Mouse (Mus musculus): ENCODE results near the gene Eea1. TPM values are rescaled to one million over a fixed set of nuclear protein-coding genes. Genes with fewer than 3 reads are reported as not detected.
A peak's percentile ranks its signal among the peaks of the same experiment; 100 is the strongest.
"Not testable (repeated sequence)": the region's sequence is repeated elsewhere in the genome, so short reads cannot be mapped to it uniquely, and the experiment has no call there.

Gene Eea1
- polyA plus RNA-seq, 1 experiment from 2014 or later = 14.4 TPM

DNA sequence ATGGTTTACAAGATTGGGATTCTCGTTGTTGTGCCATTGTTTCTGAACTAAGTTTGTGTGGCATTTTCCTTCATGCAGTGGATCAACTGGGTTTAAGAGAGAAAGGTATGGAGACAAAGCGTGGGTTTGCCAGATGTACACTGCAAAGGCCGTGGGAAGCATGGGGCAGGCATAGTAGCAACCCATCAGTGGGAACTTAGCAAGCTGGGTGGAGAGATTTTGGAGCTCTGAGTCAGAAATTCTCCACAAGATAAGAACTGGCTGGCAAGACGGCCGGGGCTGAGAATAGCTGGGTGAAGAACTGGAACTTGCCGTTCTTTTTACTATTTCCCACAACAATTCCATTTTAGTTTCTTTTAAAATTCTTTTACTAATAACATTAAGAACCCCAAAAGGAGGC is 35.8 kb upstream of the Eea1 start:
- Histone ChIP-seq H3K4me3 (ENCODE audit: low read depth, low read length) (no peak overlapping the region), H3K36me3 (ENCODE audit: control insufficient read depth, insufficient read depth, low read length) (no peaks in the 10 kb centered on the region), H3K9me3 (ENCODE audit: control insufficient read depth, low read length) (no peaks in the 10 kb centered on the region), H3K9ac (ENCODE audit: low read depth, low read length) (no peak overlapping the region), H3K27me3 (replicated peaks; ENCODE audit: control insufficient read depth, insufficient read depth, low read length) (no peaks in the 10 kb centered on the region), H3K4me1 (replicated peaks; ENCODE audit: control insufficient read depth, insufficient read depth, low read length) (peaks cover 4% of the 10 kb centered on the region; the same call in 1 of the 2 replicates), H3K4me2 (no peak overlapping the region), H3K27ac (ENCODE audit: low read depth, low read length) (no peak overlapping the region)
- WGBS = 58% methylated on average over 6 of the region's 6 CpGs
- no peak for ATAC-seq (replicated peaks; ENCODE audit: low FRiP score)
- DNase-seq (ENCODE audit: low spot score) = no peak

DNA sequence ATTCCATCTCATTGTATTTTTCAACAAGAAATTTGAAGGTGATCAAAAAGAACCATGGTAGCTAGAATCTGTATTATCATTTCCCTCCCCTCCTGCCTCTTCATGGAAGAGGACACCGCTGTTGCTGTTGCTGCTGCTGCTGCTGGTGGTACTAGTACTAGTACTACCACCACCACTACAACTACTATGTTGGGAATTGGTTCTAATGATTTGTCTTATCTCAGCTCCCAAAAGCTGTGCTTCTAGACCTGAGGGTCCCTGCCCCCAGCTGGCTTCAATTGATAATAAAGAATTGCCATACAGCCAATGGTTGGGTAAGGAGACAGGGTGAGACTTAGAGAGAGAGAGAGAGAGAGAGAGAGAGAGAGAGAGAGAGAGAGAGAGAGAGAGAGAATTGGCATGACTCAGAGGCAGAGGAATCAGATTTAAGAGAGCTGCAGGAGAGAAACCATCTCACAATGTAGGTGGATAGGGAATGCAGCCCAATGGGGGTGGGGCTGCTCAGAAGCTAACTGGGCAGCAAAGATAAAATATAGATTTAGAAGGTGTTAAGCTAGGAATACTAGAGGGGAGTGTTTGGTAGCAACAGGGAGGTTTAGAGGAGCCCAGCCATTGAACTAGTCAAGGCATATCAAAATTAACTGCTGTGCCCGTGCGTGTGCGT is 31.1 kb upstream of the Eea1 start:
- Histone ChIP-seq H3K27me3 (replicated peaks; ENCODE audit: control insufficient read depth, insufficient read depth, low read length) (no peaks in the 10 kb centered on the region), H3K4me3 (ENCODE audit: low read depth, low read length) (no peak overlapping the region), H3K4me2 (no peak overlapping the region), H3K4me1 (replicated peaks; ENCODE audit: control insufficient read depth, insufficient read depth, low read length) (peaks cover 6% of the 10 kb centered on the region; the same call in 1 of the 2 replicates), H3K9me3 (ENCODE audit: control insufficient read depth, low read length) (no peaks in the 10 kb centered on the region), H3K9ac (ENCODE audit: low read depth, low read length) (no peak overlapping the region), H3K36me3 (ENCODE audit: control insufficient read depth, insufficient read depth, low read length) (no peaks in the 10 kb centered on the region), H3K27ac (ENCODE audit: low read depth, low read length) (no peak overlapping the region)
- WGBS = 81% methylated on average over 4 of the region's 4 CpGs
- DNase-seq (ENCODE audit: low spot score) (no peak), ATAC-seq (replicated peaks; ENCODE audit: low FRiP score) (peak; percentile 82)

DNA sequence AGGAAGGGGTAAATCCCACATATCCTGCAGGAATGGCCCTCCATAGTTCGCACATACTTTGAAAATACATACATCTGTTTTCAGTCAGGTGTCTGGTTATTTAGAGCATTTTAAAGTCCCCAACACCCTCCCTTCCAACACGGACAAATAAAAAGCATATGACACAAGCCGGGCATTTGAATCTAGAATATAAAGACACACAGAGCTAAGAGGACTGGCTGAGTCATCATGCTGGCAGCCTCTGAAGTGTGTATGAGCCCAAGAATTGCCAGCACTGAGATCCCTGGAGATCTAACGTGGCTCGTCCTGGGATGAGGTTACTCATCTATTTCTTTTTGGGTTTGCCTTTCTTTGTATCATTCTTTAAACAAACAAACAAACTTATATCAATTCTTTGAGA is 29.4 kb upstream of the Eea1 start:
- Histone ChIP-seq H3K4me3 (ENCODE audit: low read depth, low read length) (no peak overlapping the region), H3K9me3 (ENCODE audit: control insufficient read depth, low read length) (no peaks in the 10 kb centered on the region), H3K4me1 (replicated peaks; ENCODE audit: control insufficient read depth, insufficient read depth, low read length) (peaks cover 6% of the 10 kb centered on the region; the same call in 1 of the 2 replicates), H3K27ac (ENCODE audit: low read depth, low read length) (no peak overlapping the region), H3K36me3 (ENCODE audit: control insufficient read depth, insufficient read depth, low read length) (no peaks in the 10 kb centered on the region), H3K27me3 (replicated peaks; ENCODE audit: control insufficient read depth, insufficient read depth, low read length) (no peaks in the 10 kb centered on the region), H3K9ac (ENCODE audit: low read depth, low read length) (no peak overlapping the region), H3K4me2 (no peak overlapping the region)
- 86% methylated on average over 5 of the region's 5 CpGs for WGBS
- DNase-seq (ENCODE audit: low spot score) (no peak), ATAC-seq (replicated peaks; ENCODE audit: low FRiP score) (no peak)

DNA sequence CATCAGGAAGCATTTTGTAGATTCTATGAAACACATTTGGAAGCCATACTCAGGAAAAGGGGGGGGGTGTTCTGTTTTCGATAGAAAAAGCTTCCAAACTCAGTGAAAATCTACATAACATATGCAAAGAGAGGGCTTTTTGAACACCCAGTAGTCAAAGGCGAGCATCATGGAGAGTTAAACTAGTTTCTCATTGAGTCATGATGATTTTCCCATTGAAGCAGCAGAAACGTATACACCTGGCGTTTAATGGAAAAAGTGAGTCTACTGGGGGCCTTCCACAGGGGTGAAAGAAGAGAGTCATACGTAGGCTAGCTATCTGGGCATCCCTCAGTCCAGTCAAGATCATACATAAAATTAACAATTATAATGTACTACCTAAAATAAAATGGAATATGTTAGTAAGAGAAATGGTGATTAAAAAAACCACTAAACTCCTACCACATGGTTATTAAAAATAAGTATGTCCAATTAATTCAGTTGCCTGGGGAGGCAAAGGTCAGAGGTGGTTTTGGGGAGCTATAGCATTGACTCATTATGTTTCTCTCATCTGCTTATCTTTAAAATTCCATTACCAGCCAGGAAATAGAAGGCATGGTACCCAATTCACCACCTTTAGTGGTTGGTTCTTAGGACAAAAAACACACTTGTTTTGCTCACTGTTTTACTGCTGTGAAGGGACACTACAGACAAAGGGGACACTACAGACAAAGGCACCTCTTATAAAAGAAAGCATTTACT is 25.8 kb upstream of the Eea1 start:
- H3K4me3 ChIP-seq (ENCODE audit: low read depth, low read length) = no peak overlapping the region

DNA sequence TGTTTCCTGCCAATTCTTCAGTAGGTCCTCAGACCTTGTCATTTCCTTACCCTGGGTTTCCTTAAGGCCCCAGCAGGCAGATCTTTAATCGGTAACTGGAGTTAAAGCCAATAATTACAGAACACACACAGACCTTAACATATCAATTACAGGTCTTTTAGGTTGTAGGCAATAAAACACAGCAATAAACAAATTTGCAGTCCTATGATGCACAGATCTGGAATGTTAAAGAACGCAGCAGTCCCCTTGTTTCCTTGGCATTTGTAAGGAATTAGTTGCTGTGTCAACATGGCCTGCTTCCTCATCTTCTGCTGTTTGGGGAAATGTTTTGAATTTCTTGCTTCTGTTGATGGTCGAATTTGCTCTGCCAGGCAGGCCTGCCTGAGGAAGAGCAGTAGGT is 21.7 kb upstream of the Eea1 start:
- DNase-seq (ENCODE audit: low spot score) = no peak
- H3K27ac ChIP-seq (ENCODE audit: low read depth, low read length) = no peak overlapping the region

More for the DNA sequence above, 25.8 kb upstream of the Eea1 start:
- Histone ChIP-seq H3K4me1 (replicated peaks; ENCODE audit: control insufficient read depth, insufficient read depth, low read length) (peaks cover 2% of the 10 kb centered on the region; the same call in 1 of the 2 replicates), H3K27me3 (replicated peaks; ENCODE audit: control insufficient read depth, insufficient read depth, low read length) (no peaks in the 10 kb centered on the region), H3K9ac (ENCODE audit: low read depth, low read length) (no peak overlapping the region), H3K36me3 (ENCODE audit: control insufficient read depth, insufficient read depth, low read length) (no peaks in the 10 kb centered on the region), H3K27ac (ENCODE audit: low read depth, low read length) (no peak overlapping the region), H3K4me2 (no peak overlapping the region), H3K9me3 (ENCODE audit: control insufficient read depth, low read length) (no peaks in the 10 kb centered on the region)
- 81% methylated on average over 5 of the region's 5 CpGs for WGBS
- DNase-seq (ENCODE audit: low spot score) = no peak
- ATAC-seq (replicated peaks; ENCODE audit: low FRiP score) = no peak

DNA sequence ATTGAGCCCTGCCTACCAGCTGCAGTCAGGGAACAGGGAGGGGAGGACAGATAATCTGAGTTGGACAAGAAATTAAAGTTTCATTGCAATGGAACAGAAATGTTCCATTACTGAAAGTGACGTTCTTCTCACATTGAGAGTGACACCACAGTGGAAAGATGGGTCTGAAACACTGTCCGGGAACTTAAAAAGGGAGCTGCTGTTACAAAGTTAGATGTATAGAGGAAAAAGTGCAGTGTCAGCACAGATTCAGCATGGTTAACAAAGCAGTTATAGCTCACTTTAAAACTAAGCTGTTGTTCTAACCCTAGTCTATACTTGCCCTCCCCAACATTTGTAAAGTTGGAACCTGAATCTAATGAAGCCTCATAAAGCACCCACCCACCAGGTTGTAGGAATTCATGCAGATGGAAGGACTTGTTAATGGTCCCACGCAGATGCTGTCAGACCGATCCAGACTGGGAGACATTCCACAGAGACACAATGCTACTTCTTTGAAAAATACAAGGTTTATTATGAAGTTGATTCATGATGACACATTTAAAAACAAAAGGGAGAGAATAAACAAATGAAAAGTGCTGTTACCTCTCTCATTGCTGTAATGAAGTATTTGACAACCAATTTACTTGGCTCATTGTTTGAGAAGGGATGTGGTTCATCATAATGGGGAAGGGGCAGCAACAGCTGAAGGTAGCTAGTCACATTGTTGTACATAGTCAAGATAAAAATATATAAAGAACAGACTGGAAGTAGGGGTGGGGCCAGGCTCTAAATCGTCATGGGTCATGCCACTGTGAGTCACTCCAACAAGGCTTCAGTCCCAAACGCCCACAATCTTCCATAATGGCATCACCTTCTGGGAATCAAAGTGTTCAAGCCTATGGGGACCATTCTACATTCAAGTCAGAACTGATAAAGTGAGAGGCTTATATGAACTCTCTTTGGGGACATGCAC is 16.9 kb upstream of the Eea1 start:
- Histone ChIP-seq H3K4me2 (no peak overlapping the region), H3K27ac (ENCODE audit: low read depth, low read length) (no peak overlapping the region), H3K4me1 (replicated peaks; ENCODE audit: control insufficient read depth, insufficient read depth, low read length) (no peaks in the 10 kb centered on the region), H3K9ac (ENCODE audit: low read depth, low read length) (no peak overlapping the region), H3K4me3 (ENCODE audit: low read depth, low read length) (no peak overlapping the region), H3K27me3 (replicated peaks; ENCODE audit: control insufficient read depth, insufficient read depth, low read length) (no peaks in the 10 kb centered on the region), H3K36me3 (ENCODE audit: control insufficient read depth, insufficient read depth, low read length) (no peaks in the 10 kb centered on the region), H3K9me3 (ENCODE audit: control insufficient read depth, low read length) (no peaks in the 10 kb centered on the region)
- ATAC-seq (replicated peaks; ENCODE audit: low FRiP score) (no peak), DNase-seq (ENCODE audit: low spot score) (no peak)
- 78% methylated on average over 6 of the region's 6 CpGs for WGBS

More for the DNA sequence above, 21.7 kb upstream of the Eea1 start:
- no peak overlapping the region for H3K4me3 ChIP-seq (ENCODE audit: low read depth, low read length)
- no peak overlapping the region for H3K4me2 ChIP-seq
- no peaks in the 10 kb centered on the region for H3K4me1 ChIP-seq (replicated peaks; ENCODE audit: control insufficient read depth, insufficient read depth, low read length)
- H3K36me3 ChIP-seq (ENCODE audit: control insufficient read depth, insufficient read depth, low read length) = no peaks in the 10 kb centered on the region
- ATAC-seq (replicated peaks; ENCODE audit: low FRiP score) = no peak
- H3K27me3 ChIP-seq (replicated peaks; ENCODE audit: control insufficient read depth, insufficient read depth, low read length) = no peaks in the 10 kb centered on the region
- 54% methylated on average over 3 of the region's 3 CpGs for WGBS
- no peak overlapping the region for H3K9ac ChIP-seq (ENCODE audit: low read depth, low read length)
- no peaks in the 10 kb centered on the region for H3K9me3 ChIP-seq (ENCODE audit: control insufficient read depth, low read length)

DNA sequence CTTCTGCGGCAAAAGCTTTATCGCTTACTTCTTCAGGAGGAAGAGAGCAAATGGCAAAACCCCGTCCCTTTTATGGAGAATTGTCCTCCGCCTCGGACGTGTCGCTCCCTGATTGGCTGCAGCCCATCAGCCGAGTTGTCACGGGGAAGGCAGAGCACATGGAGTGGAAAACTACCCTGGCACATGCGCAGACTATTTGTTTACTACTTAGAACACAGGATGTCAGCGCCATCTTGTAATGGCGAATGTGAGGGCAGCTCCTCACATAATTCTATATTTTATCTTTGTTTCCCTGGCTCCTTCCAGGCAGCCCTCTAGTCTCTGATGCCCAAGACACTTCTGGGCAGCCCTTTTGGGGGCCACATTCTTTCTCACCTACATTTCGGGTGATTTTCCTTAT is 6.8 kb upstream of the Eea1 start:
- H3K4me3 ChIP-seq (ENCODE audit: low read depth, low read length); DNase-seq (ENCODE audit: low spot score): not testable (repeated sequence)
- WGBS = 93% methylated on average over 13 of the region's 13 CpGs

DNA sequence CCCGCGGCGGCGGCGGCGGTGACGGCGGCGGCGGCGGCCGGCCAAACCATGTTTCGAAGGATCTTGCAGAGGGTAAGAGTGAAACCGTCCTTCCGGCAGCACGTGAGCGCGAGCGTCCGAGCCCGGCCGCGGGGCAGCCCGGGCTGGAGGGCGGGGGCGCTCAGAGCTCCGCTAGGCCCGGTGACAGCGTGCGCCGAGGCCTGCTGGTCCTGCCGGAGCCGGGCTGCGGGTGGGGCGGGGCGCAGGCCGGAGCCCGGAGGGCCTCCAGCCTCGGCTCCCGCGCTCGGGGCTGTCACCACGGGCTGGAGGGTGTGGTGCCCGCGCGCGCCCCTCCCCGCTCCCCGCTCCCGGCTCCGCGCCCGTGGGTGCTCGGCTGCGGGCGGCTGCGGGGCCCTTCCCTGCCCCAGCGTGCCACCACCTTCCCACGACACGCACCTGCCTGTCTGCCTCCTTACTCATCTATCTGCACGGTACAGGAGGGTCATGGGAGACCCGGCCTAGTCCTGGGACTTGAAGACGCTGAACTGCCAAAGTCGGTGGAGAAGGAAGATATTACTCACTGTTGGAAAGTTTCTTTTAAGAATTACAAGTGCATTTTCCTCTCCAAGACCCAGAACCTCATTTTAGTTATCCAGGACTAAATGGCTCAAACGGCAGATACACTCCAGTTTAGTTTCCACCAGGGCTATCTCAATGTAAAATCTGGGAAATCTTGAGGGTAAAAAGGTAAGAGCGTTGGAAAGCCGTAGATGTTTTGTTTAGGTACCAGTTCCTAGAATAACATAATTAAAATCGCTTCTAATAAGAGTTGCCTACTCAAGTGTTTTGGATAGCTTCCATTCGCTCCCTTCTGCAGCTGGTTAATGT is 684 bp downstream of the Eea1 start:
- DNase-seq (ENCODE audit: low spot score) (no peak), ATAC-seq (replicated peaks; ENCODE audit: low FRiP score) (peak; percentile 87)
- Histone ChIP-seq H3K4me2 (peak overlapping the region; percentile 81), H3K27me3 (replicated peaks; ENCODE audit: control insufficient read depth, insufficient read depth, low read length) (no peaks in the 10 kb centered on the region), H3K9ac (ENCODE audit: low read depth, low read length) (peak overlapping the region; percentile 86), H3K4me3 (ENCODE audit: low read depth, low read length) (peak overlapping the region; percentile 77), H3K27ac (ENCODE audit: low read depth, low read length) (peak overlapping the region; percentile 87), H3K9me3 (ENCODE audit: control insufficient read depth, low read length) (no peaks in the 10 kb centered on the region), H3K4me1 (replicated peaks; ENCODE audit: control insufficient read depth, insufficient read depth, low read length) (peaks cover 15% of the 10 kb centered on the region; the same call in 1 of the 2 replicates), H3K36me3 (ENCODE audit: control insufficient read depth, insufficient read depth, low read length) (peaks cover 3% of the 10 kb centered on the region)
- 4% methylated on average over 63 of the region's 69 CpGs for WGBS

More for the DNA sequence above, 6.8 kb upstream of the Eea1 start:
- H3K36me3 ChIP-seq (ENCODE audit: control insufficient read depth, insufficient read depth, low read length); H3K27me3 ChIP-seq (replicated peaks; ENCODE audit: control insufficient read depth, insufficient read depth, low read length); ATAC-seq (replicated peaks; ENCODE audit: low FRiP score); H3K9ac ChIP-seq (ENCODE audit: low read depth, low read length); H3K4me1 ChIP-seq (replicated peaks; ENCODE audit: control insufficient read depth, insufficient read depth, low read length); H3K4me2 ChIP-seq; H3K9me3 ChIP-seq (ENCODE audit: control insufficient read depth, low read length); H3K27ac ChIP-seq (ENCODE audit: low read depth, low read length): not testable (repeated sequence)

Data from liver, embryonic 11.5 days (tissue).